Mouse (Mus musculus): ENCODE measurements around the gene Adgrg7.
A peak's percentile ranks its signal among the peaks of the same experiment; 100 is the strongest.

Adgrg7 gene

DNA sequence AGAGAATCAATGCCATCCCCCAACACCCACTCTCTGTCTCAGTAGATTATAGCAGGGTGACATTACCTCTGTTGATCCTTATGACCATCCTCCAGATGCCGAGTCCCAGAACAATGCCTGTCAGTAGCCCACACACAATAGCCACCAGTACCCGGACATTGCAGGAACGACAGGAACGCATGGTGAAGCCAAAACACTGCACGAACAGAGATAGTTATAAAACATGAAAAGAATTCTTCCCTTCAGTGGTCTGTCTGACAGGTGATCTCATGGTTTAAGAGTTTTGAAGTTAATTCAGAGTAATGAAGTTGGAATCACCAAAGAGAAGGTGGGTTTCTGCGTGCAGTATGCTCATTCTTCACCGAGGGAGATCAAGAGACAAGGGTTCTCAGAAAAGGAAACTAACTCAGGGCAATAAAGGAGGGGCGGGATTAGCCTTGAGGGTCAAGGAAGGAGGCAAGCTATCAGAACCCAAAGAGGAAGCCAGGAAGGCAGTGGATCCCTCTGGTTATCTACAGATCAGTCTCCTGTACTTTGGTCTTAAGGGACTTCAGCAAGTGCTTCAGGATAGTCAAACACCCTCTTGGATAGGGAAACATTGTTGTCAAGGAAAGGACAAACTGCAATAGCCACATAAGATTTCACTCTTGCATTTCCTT lies at the start of gene Adgrg7:
TSS of gene Adgrg7 (minus strand) at position 375 of the 659 bp plus-strand sequence.
- DNase-seq: no peak

DNA sequence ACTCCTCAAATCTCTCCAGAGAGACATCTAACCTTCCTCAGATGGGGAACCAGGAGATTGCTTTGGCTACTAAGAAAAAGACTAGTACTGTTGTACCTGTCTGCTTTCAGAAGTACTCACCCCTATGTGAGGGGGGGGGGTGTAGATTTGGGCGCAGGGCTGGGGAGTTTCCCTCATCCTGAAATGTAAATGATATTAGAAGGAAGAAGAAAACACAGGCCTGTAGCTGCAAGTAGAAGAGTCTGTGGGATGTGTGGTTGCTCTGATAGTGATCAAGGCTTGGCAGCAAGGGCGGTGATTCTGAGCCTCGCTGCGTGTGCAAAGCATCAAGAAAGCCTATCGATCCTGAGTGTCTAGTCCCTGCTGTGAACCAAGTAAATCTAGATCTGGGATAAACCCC lies 47.3 kb upstream of the Adgrg7 start:
- DNase-seq: no peak

- no peak for DNase-seq
Observed at GRCm38 (mm10) chr16:56833312-56833711, 37.7 kb upstream of the Adgrg7 start.

DNA sequence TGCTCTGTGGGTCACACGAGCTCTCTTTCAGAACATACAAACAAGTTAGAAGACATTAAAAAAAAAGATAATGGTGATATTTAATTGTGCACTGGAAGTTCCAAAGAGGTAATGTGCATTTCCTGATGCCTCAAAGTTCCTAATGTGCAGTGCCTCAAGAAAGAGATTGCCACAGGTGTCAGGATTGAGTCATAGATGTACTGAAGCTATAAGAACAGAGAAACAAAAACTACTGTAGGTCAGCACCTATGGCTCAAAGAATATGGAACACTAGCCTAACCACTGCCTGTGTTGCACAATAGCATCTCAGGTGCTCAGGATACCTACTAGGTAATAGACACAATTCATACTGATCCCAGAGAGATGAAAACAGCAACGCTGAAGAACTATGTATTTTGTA lies 36.3 kb upstream of the Adgrg7 start:
- DNase-seq: no peak

DNA sequence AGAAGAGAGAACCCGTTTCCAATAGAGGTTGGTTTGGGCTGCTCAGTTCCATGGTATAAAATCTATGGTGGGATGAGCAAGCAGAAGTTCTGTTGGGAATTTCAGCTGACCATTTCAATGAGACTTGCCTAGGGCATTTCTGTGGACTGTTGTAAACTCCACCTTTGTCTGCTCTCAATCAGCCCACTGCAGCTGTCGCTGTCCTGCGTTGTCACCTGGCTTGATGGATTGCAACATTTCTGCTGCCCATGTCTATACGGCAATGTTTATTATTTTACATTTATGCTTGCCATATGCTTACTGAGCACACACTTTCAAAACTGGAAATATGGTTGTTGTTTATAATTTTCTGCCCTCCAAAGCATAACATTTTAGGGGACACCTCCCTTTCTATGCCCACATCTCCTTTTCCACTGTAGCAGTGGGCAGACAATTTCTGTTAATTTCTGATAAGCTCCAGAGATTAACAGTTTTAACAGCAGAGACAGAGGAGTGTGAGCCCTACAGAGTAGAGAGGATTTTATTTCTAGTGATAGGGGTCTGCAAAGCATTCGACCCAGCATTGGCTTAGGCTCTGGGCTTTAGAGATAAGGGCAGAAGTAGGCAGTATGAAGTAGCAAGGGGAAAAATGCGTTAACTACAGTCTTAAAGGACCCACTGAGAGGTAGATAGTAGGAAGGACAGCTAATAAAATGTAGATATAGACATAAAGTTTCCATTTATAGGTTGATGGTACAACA lies 5.9 kb upstream of the Adgrg7 start:
- DNase-seq: no peak

GRCm38 (mm10) chr16:56800946-56801345 lies 5.3 kb upstream of the Adgrg7 start:
- no peak for DNase-seq

DNA sequence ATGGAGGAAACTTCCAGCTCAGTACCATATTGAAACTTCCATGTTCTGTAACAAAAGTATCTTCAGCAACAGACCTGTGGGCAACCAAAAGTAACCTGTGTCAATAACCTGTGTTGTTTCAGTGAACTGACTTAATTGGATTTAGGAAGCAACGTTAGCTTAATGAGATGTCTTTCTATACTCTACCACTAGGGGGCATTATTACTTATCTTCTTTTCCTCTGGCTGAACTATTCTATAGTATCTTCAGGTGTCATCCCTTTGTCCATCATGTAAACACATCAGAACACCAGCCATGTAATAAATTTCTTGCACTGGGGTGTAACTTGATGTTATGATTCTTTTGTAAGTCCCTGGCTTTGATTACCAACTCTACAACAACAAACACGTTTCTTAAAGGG lies 4.8 kb upstream of the Adgrg7 start:
- DNase-seq: peak; percentile 10

- no peak for DNase-seq
Observed at GRCm38 (mm10) chr16:56799541-56800029, 3.9 kb upstream of the Adgrg7 start.

DNA sequence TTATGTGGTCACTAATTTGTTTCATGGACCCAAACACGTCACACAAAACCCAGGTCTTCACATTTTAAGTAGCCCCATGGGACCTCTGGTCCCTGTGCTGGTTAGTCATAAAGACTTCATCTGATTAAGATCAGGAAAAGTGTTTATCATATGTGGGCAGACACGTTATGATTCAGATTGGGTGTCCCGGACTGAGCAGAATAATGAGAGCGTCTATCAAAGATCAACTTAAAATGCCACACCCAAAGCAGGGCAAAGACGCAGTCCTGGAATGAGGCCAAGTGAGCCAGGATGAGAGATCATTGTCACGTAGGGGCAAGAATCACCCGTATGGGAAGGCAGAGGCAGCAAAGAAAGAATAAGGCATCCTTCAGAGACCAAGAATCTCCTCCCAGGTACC lies 3.2 kb upstream of the Adgrg7 start:
- DNase-seq: peak; percentile 2

DNA sequence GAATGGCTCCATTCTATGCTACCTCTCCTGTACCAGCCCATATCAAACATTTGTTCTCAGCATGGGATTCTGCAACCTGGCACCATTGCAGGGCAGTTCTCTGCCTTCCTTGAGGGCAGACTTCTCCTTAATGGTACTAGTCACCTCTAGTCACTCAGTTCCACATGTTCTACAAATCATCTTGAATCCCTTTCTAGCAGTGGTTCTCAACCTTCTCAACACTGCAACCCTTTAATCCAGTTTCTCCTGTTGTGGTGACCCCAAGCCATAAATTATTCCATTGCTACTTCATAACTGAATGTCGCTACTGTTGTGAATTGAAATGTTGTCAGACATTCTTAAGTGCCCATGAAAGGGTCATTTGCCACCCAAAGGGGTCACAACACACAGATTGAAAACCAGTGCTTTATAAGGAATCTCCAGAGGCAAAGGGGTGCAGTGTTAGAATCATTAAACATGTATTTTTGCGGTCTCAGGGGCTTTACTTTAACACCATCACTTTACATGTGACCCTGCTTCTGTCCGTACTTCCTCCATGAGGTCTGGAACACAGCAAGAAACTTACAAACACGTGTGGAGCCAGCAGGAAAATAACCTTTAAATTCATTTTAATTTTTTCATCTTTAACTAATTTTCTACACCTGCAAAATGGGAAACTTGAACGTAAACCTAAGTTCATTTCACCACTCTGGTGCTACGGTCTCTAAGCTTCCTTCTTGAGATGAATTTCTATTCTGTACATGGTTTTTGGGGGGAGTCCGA lies 1.1 kb downstream of the Adgrg7 start:
- DNase-seq: no peak

DNA sequence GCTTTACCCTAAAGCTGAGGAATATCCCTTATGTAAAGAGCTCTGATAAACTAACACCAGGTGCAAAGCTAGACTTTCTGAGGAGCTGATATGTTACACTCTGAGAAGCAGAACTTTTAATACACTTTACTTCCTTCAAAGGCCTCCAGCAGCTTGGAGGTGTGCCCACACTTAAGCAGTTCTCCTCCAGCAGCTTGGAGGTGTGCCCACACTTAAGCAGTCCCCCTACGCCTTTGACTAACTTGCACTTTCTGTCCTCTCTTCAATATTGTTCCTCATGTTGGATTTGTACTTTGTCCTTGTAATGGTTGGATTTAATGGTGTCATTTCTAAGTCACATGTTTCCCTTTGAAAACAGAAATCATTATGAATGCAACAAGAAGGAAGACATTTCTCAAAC lies 1.9 kb downstream of the Adgrg7 start:
- DNase-seq: peak; percentile 6

GRCm38 (mm10) chr16:56785943-56786342 lies 9.7 kb downstream of the Adgrg7 start:
- DNase-seq: no peak

GRCm38 (mm10) chr16:56771163-56772105 lies 24.2 kb downstream of the Adgrg7 start:
- DNase-seq: peak; percentile 71

DNA sequence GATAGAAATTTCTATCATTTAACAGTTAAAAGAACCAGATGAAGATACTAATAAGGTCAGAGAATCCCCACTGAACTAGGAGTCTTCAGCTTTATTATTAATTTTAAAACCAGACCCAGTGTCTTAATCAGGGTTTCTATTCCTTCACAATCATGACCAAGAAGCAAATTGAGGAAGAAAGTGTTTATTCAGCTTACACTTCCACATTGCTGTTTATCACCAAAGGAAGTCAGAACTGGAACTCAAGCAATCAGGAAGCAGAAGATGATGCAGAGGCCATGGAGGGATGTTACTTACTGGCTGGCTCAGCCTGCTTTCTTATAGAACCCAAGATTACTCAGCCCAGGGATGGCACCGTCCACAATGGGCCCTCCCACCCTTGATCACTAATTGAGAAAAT lies 66.6 kb downstream of the Adgrg7 start:
- DNase-seq: no peak

GRCm38 (mm10) chr16:56724927-56725326 lies 70.7 kb downstream of the Adgrg7 start:
- DNase-seq: no peak

GRCm38 (mm10) chr16:56722357-56722756 lies 73.3 kb downstream of the Adgrg7 start:
- no peak for DNase-seq

- no peak for DNase-seq
Observed at GRCm38 (mm10) chr16:56719031-56719430, 76.6 kb downstream of the Adgrg7 start.

DNA sequence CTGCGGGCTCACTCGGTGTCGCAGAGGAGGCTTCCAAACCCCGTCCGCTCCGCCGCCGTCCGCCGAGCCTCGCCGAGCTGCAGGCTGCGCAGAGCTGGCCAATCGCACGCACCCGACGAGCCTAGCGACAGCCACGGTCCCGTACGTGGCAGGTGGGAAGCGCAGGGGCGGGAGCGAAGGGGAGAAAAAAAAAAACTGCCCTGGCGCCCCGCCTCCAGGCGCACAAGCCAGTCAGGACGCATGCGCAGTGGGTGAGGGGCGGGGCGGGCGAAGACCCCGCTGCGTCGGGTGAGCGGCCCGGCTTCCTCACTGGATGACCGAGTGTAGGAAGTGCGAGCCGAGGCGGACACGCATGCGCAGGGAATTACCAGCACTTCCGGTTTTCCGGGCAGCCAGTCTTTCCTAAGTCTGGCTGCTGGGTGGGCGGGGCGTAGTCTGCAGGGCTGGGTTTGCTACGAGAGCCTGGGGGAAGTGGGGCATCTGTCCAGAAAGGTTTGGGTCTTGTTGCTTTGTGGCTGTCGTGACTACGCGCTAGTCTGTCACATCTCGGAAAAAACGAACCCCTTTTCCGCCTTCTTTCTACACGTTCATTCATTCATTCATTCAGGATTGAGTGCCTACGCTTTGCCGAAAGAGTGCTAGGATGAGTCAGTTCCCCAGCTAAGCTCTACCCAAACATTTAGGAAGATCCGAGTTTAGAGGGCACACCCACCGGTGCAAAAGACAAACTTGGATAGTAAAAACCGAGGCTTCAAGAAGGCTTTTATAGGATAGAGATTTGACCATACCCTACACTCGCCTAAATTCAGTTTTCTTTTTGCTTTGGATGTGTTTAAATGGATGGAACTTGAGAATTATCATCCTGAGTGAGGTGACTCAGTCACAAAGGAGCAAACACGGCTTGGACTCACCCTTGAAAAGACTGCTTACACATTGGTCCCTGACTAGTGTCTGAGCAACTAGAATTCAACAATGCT lies 78.1 kb downstream of the Adgrg7 start, which contains the start of gene Tfg:
TSS of gene Tfg (minus strand) at position 227 of the 977 bp plus-strand sequence.
- DNase-seq: peak; percentile 99

DNA sequence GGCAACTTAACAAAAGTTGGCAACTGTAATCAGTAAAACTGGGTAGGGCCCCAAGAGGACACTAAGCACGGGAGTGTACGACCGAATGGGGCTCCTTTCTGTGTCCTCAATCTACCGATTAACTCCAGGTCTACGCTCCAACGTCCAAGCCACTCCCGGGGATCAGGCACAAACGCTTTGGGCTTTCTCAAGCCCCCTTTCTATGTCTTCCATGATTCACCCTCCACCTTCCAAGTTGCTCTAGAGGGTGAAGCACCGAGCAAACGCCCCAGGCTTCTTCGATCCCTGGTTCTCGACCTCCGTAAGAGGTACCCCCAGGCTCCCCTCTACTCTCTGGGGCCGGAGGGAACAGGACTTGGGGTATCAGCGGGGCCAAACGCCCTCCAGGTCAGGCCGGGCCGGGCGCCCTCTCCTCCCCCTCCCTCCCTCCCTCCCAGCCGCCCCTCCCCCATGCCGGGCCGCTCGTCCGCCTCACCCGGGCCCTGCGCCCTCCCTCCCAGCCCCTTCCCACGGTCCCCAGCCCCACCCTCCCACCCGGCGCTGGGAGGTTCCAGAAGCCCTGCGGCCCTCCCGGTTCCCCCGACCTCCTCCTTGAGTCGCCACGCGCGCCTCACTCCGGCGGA lies 79.0 kb downstream of the Adgrg7 start:
- peak; percentile 8 for DNase-seq

DNA sequence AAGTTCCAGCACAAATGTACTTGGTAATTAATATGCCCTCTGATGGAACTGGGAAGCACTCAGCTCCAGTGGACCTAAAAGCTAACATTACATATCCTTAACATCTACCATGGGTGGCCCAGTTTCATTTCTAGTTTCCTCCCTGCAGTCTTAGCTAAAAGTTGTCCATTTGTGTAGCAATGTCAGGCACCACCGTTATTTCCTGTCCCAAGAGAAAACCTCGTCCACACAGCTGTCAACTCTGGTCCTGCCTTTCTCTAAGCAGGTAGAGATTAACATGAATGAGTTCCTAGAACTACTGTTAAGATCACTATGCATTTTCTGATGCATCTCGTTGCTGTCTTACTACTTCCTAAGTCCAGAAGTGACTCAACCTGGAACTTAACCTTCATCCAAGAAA lies 80.0 kb downstream of the Adgrg7 start:
- no peak for DNase-seq

DNA sequence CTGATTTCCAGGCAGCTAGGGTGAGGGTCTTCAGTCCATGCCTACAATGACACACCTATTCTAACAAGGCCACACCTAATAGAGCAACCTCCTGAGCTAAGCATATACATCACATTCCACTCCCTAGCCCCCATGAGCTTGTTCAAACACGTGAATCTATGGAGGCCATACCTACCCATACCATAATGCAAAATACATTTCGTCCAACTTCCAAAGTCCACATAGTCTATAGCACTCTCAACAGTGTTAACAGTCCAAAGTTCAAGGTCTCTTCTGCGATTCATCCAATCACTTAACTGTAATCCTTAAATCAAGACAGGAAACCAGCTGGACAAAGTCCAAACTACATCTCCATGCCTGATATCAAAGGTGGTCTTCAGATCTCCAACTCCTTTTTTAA lies 85.6 kb downstream of the Adgrg7 start:
- no peak for DNase-seq
